Mouse (Mus musculus) adrenal gland, postnatal 25 days (tissue): ENCODE data around the gene Ovgp1. TPM values are rescaled to one million over a fixed set of nuclear protein-coding genes. Genes with fewer than 3 reads are reported as not detected.
"Not testable (repeated sequence)": the region's sequence is repeated elsewhere in the genome, so short reads cannot be mapped to it uniquely, and the experiment has no call there.

ENCODE experiments used
- DNase-seq: peaks from one replicate; pipeline ENCODE4 v3.0.0; 2021; ENCODE audit warnings: mixed read lengths
- total RNA-seq: library from RNA; stranded (reverse); gene quantifications from 2 replicates; pipeline ENCODE4 v1.2.3, GENCODE M21; 2021

Gene Ovgp1
- total RNA-seq, 1 experiment from 2014 or later: 1.2 TPM

DNA sequence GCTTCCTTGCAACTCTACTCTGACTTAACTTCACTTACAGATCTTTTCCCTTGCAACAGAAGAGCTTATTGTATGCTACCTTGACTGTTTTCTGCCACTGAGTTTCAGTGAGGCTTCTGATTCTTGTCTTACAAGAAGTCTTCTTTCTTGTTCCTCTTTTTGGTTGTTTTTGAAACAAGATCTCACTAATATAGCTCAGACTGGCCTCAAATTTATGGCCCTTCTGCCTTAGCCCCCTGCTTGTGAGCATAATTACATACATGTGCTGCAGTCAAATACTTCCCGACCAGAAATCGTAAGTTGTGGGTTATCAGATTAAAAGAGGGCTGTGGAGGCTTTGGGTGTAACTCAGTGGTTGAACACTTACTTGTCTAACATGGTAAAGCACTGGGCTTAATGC is 21.2 kb downstream of the Ovgp1 start:
- no peak for DNase-seq

DNA sequence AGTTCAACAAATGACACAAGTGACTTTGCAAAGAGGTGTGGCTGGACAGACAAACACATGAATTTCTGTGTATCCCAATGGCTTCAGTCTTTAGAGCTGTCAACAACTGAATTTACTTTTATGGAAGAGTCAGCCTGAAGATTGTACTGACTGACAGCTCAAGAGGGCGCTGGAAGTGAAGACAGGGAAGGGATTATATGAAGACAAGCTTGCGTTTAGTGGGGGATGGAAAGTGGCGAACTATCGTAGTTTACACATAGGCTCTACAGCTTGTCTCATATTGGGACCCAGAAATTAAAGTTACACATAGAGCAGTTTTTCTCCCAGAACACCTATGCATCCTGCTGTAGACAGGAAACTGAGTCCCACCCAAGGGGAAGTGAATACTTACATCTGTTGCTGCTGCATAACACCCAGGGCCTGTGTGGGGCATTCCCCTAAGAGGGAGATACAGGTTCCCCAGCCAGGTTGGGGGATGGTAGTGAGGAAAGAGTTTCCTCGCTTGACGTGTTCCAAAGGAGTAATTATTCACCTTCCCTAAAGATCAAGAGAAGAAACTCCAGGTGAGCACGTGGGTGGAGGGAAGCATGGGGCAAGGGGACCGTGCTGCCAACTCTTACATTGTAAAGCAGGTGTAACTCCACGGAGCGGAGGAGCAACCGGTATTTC is 27.3 kb downstream of the Ovgp1 start:
- DNase-seq: no peak

DNA sequence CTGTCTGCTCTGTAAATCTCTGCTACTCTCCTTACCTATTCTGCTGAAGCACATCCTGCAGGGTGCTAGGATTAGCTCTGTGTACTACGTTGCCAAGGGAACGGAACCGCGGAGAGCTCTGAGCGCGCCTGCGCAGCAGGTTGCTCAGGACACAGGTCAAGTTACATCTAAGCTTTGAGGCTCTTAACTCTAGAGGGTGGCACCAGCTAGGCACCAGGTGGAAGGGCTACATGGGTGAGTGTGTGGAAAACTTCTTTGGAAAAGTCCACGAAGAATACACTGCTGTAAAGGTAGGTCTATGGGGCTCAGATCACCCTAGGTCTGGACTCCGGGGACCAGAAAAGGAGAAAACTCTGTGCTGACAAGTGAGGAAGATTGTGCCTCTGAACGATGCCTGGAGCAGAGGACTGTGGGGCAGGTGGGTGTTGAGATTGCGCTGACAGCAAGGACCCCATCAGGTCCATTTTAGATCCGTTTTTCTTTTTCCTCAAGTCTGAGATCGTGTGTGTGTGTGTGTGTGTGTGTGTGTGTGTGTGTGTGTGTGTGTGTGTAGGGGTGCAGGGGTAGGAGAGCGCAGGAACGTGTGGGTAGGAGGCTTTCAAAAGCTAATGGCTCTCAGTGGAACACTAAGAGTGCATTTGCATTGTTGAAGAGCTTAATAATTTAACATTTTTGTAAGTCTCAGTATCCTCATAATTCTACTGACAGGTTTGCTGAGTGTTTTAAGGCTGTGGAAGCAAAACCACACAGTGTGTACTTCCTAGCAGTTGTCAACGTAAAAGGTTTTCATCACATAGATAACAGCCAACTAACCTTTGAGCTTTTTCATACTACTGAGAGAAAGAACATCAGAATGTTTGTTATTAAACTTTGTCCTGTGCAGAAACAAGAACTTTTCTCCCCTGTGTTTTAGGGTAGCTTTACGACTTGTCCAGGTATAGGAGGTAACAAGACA is 28.2 kb downstream of the Ovgp1 start:
- no peak for DNase-seq

DNA sequence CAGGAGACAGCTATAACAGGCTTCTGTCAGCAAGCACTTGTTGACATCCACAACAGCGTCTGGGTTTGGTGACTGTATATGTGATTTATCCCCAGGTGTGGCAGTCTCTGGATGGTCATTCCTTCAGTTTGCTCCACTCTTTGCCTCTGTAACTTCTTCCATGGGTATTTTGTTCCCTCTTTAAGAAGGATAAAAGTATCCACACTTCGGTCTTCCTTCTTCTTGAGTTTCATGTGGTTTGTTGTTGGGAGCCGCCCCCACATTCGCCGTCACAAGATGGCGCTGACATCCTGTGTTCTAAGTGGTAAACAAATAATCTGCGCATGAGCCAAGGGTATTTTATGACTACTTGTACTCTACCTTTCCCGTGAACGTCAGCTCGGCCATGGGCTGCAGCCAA is 29.8 kb downstream of the Ovgp1 start:
- not testable (repeated sequence) for DNase-seq

GRCm38 (mm10) chr3:106014546-106014945 is 41.0 kb downstream of the Ovgp1 start, which contains the start of gene Pifo:
Gene Pifo (minus strand): TSS chr3:106014646.
- DNase-seq: no peak

DNA sequence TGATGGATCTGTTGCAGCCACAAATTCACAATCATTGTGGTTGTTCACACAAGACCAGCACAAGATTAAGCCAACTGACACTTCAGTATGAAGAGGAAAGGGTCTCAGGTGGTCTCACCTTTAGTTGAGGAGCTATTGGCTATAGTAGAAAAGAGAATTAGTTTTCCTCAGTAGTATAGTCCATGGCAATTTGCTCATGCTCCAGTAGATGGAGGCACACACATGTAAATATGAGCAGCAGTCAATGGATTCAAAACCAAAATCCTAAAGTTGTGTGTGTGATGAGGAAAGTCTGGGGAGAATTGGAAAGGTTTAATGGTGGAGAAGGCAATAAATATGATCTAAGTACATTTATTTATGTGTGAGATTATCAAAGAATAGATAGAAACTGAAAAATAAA is 48.3 kb downstream of the Ovgp1 start:
- no peak for DNase-seq

DNA sequence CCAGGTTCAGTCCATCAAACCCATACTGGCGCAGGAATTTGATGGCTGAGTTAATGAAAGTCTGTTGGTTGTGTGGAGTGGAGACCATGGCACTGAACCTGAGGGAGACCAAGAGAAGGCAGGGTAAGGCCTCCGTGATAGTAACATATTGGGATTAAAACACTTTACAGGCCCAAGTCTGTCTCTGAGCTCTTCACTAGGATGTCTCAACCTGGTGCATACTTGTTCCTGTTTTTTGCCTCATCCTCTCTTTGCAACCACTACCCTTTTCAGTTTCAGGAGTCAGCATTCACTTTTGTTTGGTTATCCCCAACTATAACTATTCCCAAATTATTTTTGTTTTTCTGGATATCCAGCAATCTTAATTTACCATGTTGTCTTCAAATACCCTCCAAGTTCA is 50.6 kb downstream of the Ovgp1 start:
- DNase-seq: no peak

- DNase-seq: no peak
Measured at GRCm38 (mm10) chr3:106032781-106033180, 59.3 kb downstream of the Ovgp1 start, which contains the start of gene Chil5. Gene Chil5 (minus strand): TSS chr3:106032814.

Other genes with a start within 250 kb of the Ovgp1 start
- 172 and 200 TPM in 2 replicates for gene Rap1a, start 172.4 kb upstream of the Ovgp1 start, total RNA-seq
- gene Adora3, start 102.9 kb upstream of the Ovgp1 start, total RNA-seq: not detected in 2 replicates
- not detected in 2 replicates for gene Tmigd3, start 102.8 kb upstream of the Ovgp1 start, total RNA-seq
- 0.49 and 0.57 TPM in 2 replicates for gene I830077J02Rik, start 41.0 kb upstream of the Ovgp1 start, total RNA-seq
- 63.9 and 69.2 TPM in 2 replicates for gene Wdr77, start 14.3 kb upstream of the Ovgp1 start, total RNA-seq
- 328 and 344 TPM in 2 replicates for gene Atp5f1, start 13.6 kb upstream of the Ovgp1 start, total RNA-seq
- gene Pifo, start 40.9 kb downstream of the Ovgp1 start, total RNA-seq: not detected in 2 replicates
- not detected in 2 replicates for gene Chil5, start 59.1 kb downstream of the Ovgp1 start, total RNA-seq
- gene Chia1, start 139.5 kb downstream of the Ovgp1 start, total RNA-seq: not detected in 2 replicates
- gene Chil3, start 193.9 kb downstream of the Ovgp1 start, total RNA-seq: not detected in 2 replicates
- not detected in 2 replicates for gene Chil4, start 245.8 kb downstream of the Ovgp1 start, total RNA-seq